Mouse (Mus musculus): ENCODE measurements around the gene Cdh4.

The Cdh4 gene

GRCm38 (mm10) chr2:179578329-179578728, 136.1 kb downstream of the Cdh4 start:
- TF ChIP-seq CTCF (conservative IDR thresholded peaks at IDR 0.05; ENCODE audit: low read length) (no peak), NANOG (IDR thresholded peaks at IDR 0.05; ENCODE audit: borderline replicate concordance, low read length) (no peak), POU5F1 (IDR thresholded peaks at IDR 0.05; ENCODE audit: borderline replicate concordance, low read length) (no peak)

GRCm38 (mm10) chr2:179578842-179579241, 136.6 kb downstream of the Cdh4 start:
- TF ChIP-seq CTCF (conservative IDR thresholded peaks at IDR 0.05; ENCODE audit: low read length) = no peak
- TF ChIP-seq POU5F1 (IDR thresholded peaks at IDR 0.05; ENCODE audit: borderline replicate concordance, low read length) = no peak
- TF ChIP-seq NANOG (IDR thresholded peaks at IDR 0.05; ENCODE audit: borderline replicate concordance, low read length) = no peak
- Histone ChIP-seq H3K27me3 (ENCODE audit: insufficient read depth, low read length) (peaks cover 2% of the 10 kb centered on the region; the same call in 1 of the 2 replicates), H3K4me3 (replicated peaks; ENCODE audit: low read length) (0 out of 2 replicates have a peak overlapping the region, but pooled peaks have one; percentile 13)

More at GRCm38 (mm10) chr2:179578329-179578728, 136.1 kb downstream of the Cdh4 start:
- no peaks in the 10 kb centered on the region for H3K9me3 ChIP-seq (ENCODE audit: low read length)
- H3K36me3 ChIP-seq (ENCODE audit: insufficient read depth, low read length) = no peaks in the 10 kb centered on the region
- peaks cover 2% of the 10 kb centered on the region; the same call in 1 of the 2 replicates for H3K27me3 ChIP-seq (ENCODE audit: insufficient read depth, low read length)
- H3K4me1 ChIP-seq (replicated peaks; ENCODE audit: low read depth, low read length) = peaks cover 88% of the 10 kb centered on the region
- H3K4me3 ChIP-seq (replicated peaks; ENCODE audit: low read length) = 0 out of 2 replicates have a peak overlapping the region, but pooled peaks have one; percentile 13

GRCm38 (mm10) chr2:179580415-179580814, 138.2 kb downstream of the Cdh4 start:
- TF ChIP-seq CTCF (conservative IDR thresholded peaks at IDR 0.05; ENCODE audit: low read length) (no peak), NANOG (IDR thresholded peaks at IDR 0.05; ENCODE audit: borderline replicate concordance, low read length) (no peak), POU5F1 (IDR thresholded peaks at IDR 0.05; ENCODE audit: borderline replicate concordance, low read length) (no peak)
- H3K4me1 ChIP-seq (replicated peaks; ENCODE audit: low read depth, low read length) = peaks cover 94% of the 10 kb centered on the region
- no peak overlapping the region for H3K4me3 ChIP-seq (replicated peaks; ENCODE audit: low read length)
- H3K27me3 ChIP-seq (ENCODE audit: insufficient read depth, low read length) = peaks cover 4% of the 10 kb centered on the region
- H3K36me3 ChIP-seq (ENCODE audit: insufficient read depth, low read length) = no peaks in the 10 kb centered on the region
- H3K9me3 ChIP-seq (ENCODE audit: low read length) = no peaks in the 10 kb centered on the region

More at GRCm38 (mm10) chr2:179578842-179579241, 136.6 kb downstream of the Cdh4 start:
- H3K36me3 ChIP-seq (ENCODE audit: insufficient read depth, low read length) = no peaks in the 10 kb centered on the region
- no peaks in the 10 kb centered on the region for H3K9me3 ChIP-seq (ENCODE audit: low read length)
- H3K4me1 ChIP-seq (replicated peaks; ENCODE audit: low read depth, low read length) = peaks cover 88% of the 10 kb centered on the region

- Histone ChIP-seq H3K4me3 (replicated peaks; ENCODE audit: low read length) (no peak overlapping the region), H3K9me3 (ENCODE audit: low read length) (no peaks in the 10 kb centered on the region), H3K36me3 (ENCODE audit: insufficient read depth, low read length) (no peaks in the 10 kb centered on the region), H3K4me1 (replicated peaks; ENCODE audit: low read depth, low read length) (peaks cover 92% of the 10 kb centered on the region), H3K27me3 (ENCODE audit: insufficient read depth, low read length) (peaks cover 4% of the 10 kb centered on the region)
- TF ChIP-seq POU5F1 (IDR thresholded peaks at IDR 0.05; ENCODE audit: borderline replicate concordance, low read length) (no peak), NANOG (IDR thresholded peaks at IDR 0.05; ENCODE audit: borderline replicate concordance, low read length) (no peak), CTCF (conservative IDR thresholded peaks at IDR 0.05; ENCODE audit: low read length) (no peak)
These were observed 138.8 kb downstream of the Cdh4 start for GRCm38 (mm10) chr2:179581058-179581457.

- no peak for TF ChIP-seq POU5F1 (IDR thresholded peaks at IDR 0.05; ENCODE audit: borderline replicate concordance, low read length)
- H3K36me3 ChIP-seq (ENCODE audit: insufficient read depth, low read length) = no peaks in the 10 kb centered on the region
- H3K4me3 ChIP-seq (replicated peaks; ENCODE audit: low read length) = no peak overlapping the region
- peaks cover 87% of the 10 kb centered on the region for H3K4me1 ChIP-seq (replicated peaks; ENCODE audit: low read depth, low read length)
- no peaks in the 10 kb centered on the region for H3K9me3 ChIP-seq (ENCODE audit: low read length)
- peaks cover 9% of the 10 kb centered on the region for H3K27me3 ChIP-seq (ENCODE audit: insufficient read depth, low read length)
These were observed 140.7 kb downstream of the Cdh4 start for GRCm38 (mm10) chr2:179582966-179583365.

GRCm38 (mm10) chr2:179584672-179585071, 142.4 kb downstream of the Cdh4 start:
- no peak overlapping the region for H3K4me3 ChIP-seq (replicated peaks; ENCODE audit: low read length)
- no peak for TF ChIP-seq POU5F1 (IDR thresholded peaks at IDR 0.05; ENCODE audit: borderline replicate concordance, low read length)
- TF ChIP-seq NANOG (IDR thresholded peaks at IDR 0.05; ENCODE audit: borderline replicate concordance, low read length) = no peak
- no peak for TF ChIP-seq CTCF (conservative IDR thresholded peaks at IDR 0.05; ENCODE audit: low read length)
- H3K4me1 ChIP-seq (replicated peaks; ENCODE audit: low read depth, low read length) = peaks cover 70% of the 10 kb centered on the region
- no peaks in the 10 kb centered on the region for H3K36me3 ChIP-seq (ENCODE audit: insufficient read depth, low read length)
- no peaks in the 10 kb centered on the region for H3K9me3 ChIP-seq (ENCODE audit: low read length)
- H3K27me3 ChIP-seq (ENCODE audit: insufficient read depth, low read length) = peaks cover 9% of the 10 kb centered on the region

GRCm38 (mm10) chr2:179586436-179586835, 144.2 kb downstream of the Cdh4 start:
- Histone ChIP-seq H3K4me1 (replicated peaks; ENCODE audit: low read depth, low read length) (peaks cover 63% of the 10 kb centered on the region), H3K36me3 (ENCODE audit: insufficient read depth, low read length) (no peaks in the 10 kb centered on the region), H3K27me3 (ENCODE audit: insufficient read depth, low read length) (peaks cover 9% of the 10 kb centered on the region), H3K4me3 (replicated peaks; ENCODE audit: low read length) (no peak overlapping the region), H3K9me3 (ENCODE audit: low read length) (no peaks in the 10 kb centered on the region)
- TF ChIP-seq CTCF (conservative IDR thresholded peaks at IDR 0.05; ENCODE audit: low read length) = no peak
- no peak for TF ChIP-seq POU5F1 (IDR thresholded peaks at IDR 0.05; ENCODE audit: borderline replicate concordance, low read length)
- TF ChIP-seq NANOG (IDR thresholded peaks at IDR 0.05; ENCODE audit: borderline replicate concordance, low read length) = no peak

- H3K4me3 ChIP-seq (replicated peaks; ENCODE audit: low read length) = no peak overlapping the region
- H3K9me3 ChIP-seq (ENCODE audit: low read length) = no peaks in the 10 kb centered on the region
- no peaks in the 10 kb centered on the region for H3K36me3 ChIP-seq (ENCODE audit: insufficient read depth, low read length)
- TF ChIP-seq POU5F1 (IDR thresholded peaks at IDR 0.05; ENCODE audit: borderline replicate concordance, low read length) (no peak), NANOG (IDR thresholded peaks at IDR 0.05; ENCODE audit: borderline replicate concordance, low read length) (no peak), CTCF (conservative IDR thresholded peaks at IDR 0.05; ENCODE audit: low read length) (no peak)
- H3K4me1 ChIP-seq (replicated peaks; ENCODE audit: low read depth, low read length) = peaks cover 63% of the 10 kb centered on the region
- peaks cover 9% of the 10 kb centered on the region for H3K27me3 ChIP-seq (ENCODE audit: insufficient read depth, low read length)
These were observed 144.8 kb downstream of the Cdh4 start for GRCm38 (mm10) chr2:179587069-179587468.

- TF ChIP-seq CTCF (conservative IDR thresholded peaks at IDR 0.05; ENCODE audit: low read length) (no peak), POU5F1 (IDR thresholded peaks at IDR 0.05; ENCODE audit: borderline replicate concordance, low read length) (no peak), NANOG (IDR thresholded peaks at IDR 0.05; ENCODE audit: borderline replicate concordance, low read length) (no peak)
- Histone ChIP-seq H3K27me3 (ENCODE audit: insufficient read depth, low read length) (peaks cover 3% of the 10 kb centered on the region; the same call in 1 of the 2 replicates), H3K9me3 (ENCODE audit: low read length) (no peaks in the 10 kb centered on the region), H3K4me3 (replicated peaks; ENCODE audit: low read length) (no peak overlapping the region; the same call in 1 of the 2 replicates), H3K36me3 (ENCODE audit: insufficient read depth, low read length) (no peaks in the 10 kb centered on the region), H3K4me1 (replicated peaks; ENCODE audit: low read depth, low read length) (peaks cover 30% of the 10 kb centered on the region)
These were observed 149.4 kb downstream of the Cdh4 start for GRCm38 (mm10) chr2:179591661-179592060.

Measured in E14TG2a.4 (cell line).